Mouse (Mus musculus) stomach, embryonic 14.5 days (tissue): ENCODE data around the gene Myo15b. TPM values are rescaled to one million over a fixed set of nuclear protein-coding genes. Genes with fewer than 3 reads are reported as not detected.

Experiments
- ATAC-seq: fragments of 200-750 bp; cut with Nextera tagmentation; 2 replicates; pipeline ENCODE4 v1.8.0; 2017; ENCODE audit warnings: low read depth, moderate TSS enrichment; ENCODE audit not compliant: insufficient number of reproducible peaks, insufficient read depth, low FRiP score
- H3K27ac ChIP-seq: fragments of 300-500 bp; sonication (generic); 2 replicates; pipeline ENCODE4 v1.5.1; 2014; ENCODE audit warnings: mild to moderate bottlenecking, low read length, moderate library complexity, mixed read lengths
- H3K27me3 ChIP-seq: fragments of 300-500 bp; sonication (generic); 2 replicates; pipeline ENCODE4 v1.6.1; 2014; ENCODE audit warnings: low read length, control low read depth, mixed read lengths; ENCODE audit not compliant: control insufficient read depth, insufficient read depth
- H3K36me3 ChIP-seq: fragments of 300-500 bp; sonication (generic); 2 replicates; pipeline ENCODE4 v1.6.1; 2014; ENCODE audit warnings: mild to moderate bottlenecking, control low read depth, low read length, moderate library complexity, mixed read lengths; ENCODE audit not compliant: control insufficient read depth, insufficient read depth
- H3K4me1 ChIP-seq: fragments of 300-500 bp; sonication (generic); 2 replicates; pipeline ENCODE4 v1.6.1; 2014; ENCODE audit warnings: low read length, control low read depth, mixed read lengths; ENCODE audit not compliant: control insufficient read depth, insufficient read depth
- H3K4me2 ChIP-seq: fragments of 300-500 bp; sonication (generic); replicated peaks from 2 replicates; pipeline ENCODE4 v1.6.1; 2014; ENCODE audit warnings: low read depth, low read length, control low read depth
- H3K4me3 ChIP-seq: fragments of 300-500 bp; sonication (generic); 2 replicates; pipeline ENCODE4 v1.5.1; 2014; ENCODE audit warnings: low read depth, low read length, control low read depth
- H3K9ac ChIP-seq: fragments of 300-500 bp; sonication (generic); replicated peaks from 2 replicates; pipeline ENCODE4 v1.6.1; 2014; ENCODE audit warnings: low read depth, mild to moderate bottlenecking, control low read depth, low read length, moderate library complexity, mixed read lengths
- H3K9me3 ChIP-seq: fragments of 300-500 bp; sonication (generic); 2 replicates; pipeline ENCODE4 v1.6.1; 2016; ENCODE audit warnings: low read depth, low read length, control low read depth; ENCODE audit not compliant: control insufficient read depth
- WGBS: fragments of 180-500 bp; shearing (Covaris S2); extraction: QIAGEN DNeasy Blood & Tissue Kit; methylation state at CpG from one replicate; pipeline ENCODE4 v1.1.7; 2014; 5-methylcytosine and 5-hydroxymethylcytosine counted together
- polyA plus RNA-seq: library from polyadenylated mRNA; unstranded; fragments of >200 nt; fragmentation: Nextera tagmentation; extraction: Ambion mirVana; gene quantifications from 2 replicates; pipeline ENCODE4 v1.2.1, GENCODE M21; 2014

Myo15b gene
- polyA plus RNA-seq, 1 experiment from 2014 or later = 3.1 TPM

GRCm38 (mm10) chr11:115869393-115869792 is 11.2 kb downstream of the Myo15b start:
- Histone ChIP-seq H3K4me2 (no peak overlapping the region), H3K27ac (no peak overlapping the region), H3K9ac (no peak overlapping the region), H3K27me3 (no peaks in the 10 kb centered on the region), H3K4me3 (no peak overlapping the region), H3K9me3 (no peaks in the 10 kb centered on the region), H3K36me3 (no peaks in the 10 kb centered on the region), H3K4me1 (no peaks in the 10 kb centered on the region)
- WGBS = 64% methylated on average over 8 of the region's 8 CpGs
- ATAC-seq = peak; percentile 50

- Histone ChIP-seq H3K27ac (no peak overlapping the region), H3K4me2 (no peak overlapping the region), H3K4me1 (no peaks in the 10 kb centered on the region), H3K27me3 (no peaks in the 10 kb centered on the region), H3K9ac (no peak overlapping the region), H3K4me3 (no peak overlapping the region), H3K9me3 (no peaks in the 10 kb centered on the region), H3K36me3 (no peaks in the 10 kb centered on the region)
- 55% methylated on average over 4 of the region's 4 CpGs for WGBS
- no peak for ATAC-seq
Observed at GRCm38 (mm10) chr11:115872437-115872836, 14.2 kb downstream of the Myo15b start.

- ATAC-seq = no peak
- H3K4me1 ChIP-seq = no peaks in the 10 kb centered on the region
Observed at GRCm38 (mm10) chr11:115875935-115876334, 17.7 kb downstream of the Myo15b start.

GRCm38 (mm10) chr11:115876438-115876837 is 18.2 kb downstream of the Myo15b start:
- WGBS = 86% methylated on average over 5 of the region's 5 CpGs
- H3K4me1 ChIP-seq = no peaks in the 10 kb centered on the region
- ATAC-seq = no peak
- no peaks in the 10 kb centered on the region for H3K9me3 ChIP-seq
- no peak overlapping the region for H3K9ac ChIP-seq
- no peaks in the 10 kb centered on the region for H3K36me3 ChIP-seq
- no peak overlapping the region for H3K27ac ChIP-seq
- no peaks in the 10 kb centered on the region for H3K27me3 ChIP-seq
- H3K4me3 ChIP-seq = no peak overlapping the region
- H3K4me2 ChIP-seq = no peak overlapping the region

More at GRCm38 (mm10) chr11:115875935-115876334, 17.7 kb downstream of the Myo15b start:
- no peaks in the 10 kb centered on the region for H3K27me3 ChIP-seq
- H3K4me3 ChIP-seq = no peak overlapping the region
- no peaks in the 10 kb centered on the region for H3K36me3 ChIP-seq
- no peak overlapping the region for H3K4me2 ChIP-seq
- 87% methylated on average over 3 of the region's 3 CpGs for WGBS
- H3K9ac ChIP-seq = no peak overlapping the region
- no peak overlapping the region for H3K27ac ChIP-seq
- H3K9me3 ChIP-seq = no peaks in the 10 kb centered on the region

- Histone ChIP-seq H3K4me3 (no peak overlapping the region), H3K27ac (no peak overlapping the region), H3K9me3 (no peaks in the 10 kb centered on the region), H3K9ac (no peak overlapping the region), H3K36me3 (no peaks in the 10 kb centered on the region), H3K4me2 (no peak overlapping the region), H3K4me1 (no peaks in the 10 kb centered on the region), H3K27me3 (no peaks in the 10 kb centered on the region)
- WGBS = 43% methylated on average over 6 of the region's 6 CpGs
- ATAC-seq = no peak; the same call in 1 of the 2 replicates
Observed at GRCm38 (mm10) chr11:115877174-115877755, 19.1 kb downstream of the Myo15b start.

- H3K4me2 ChIP-seq = no peak overlapping the region
- 71% methylated on average over 8 of the region's 8 CpGs for WGBS
- no peak overlapping the region for H3K27ac ChIP-seq
- no peaks in the 10 kb centered on the region for H3K4me1 ChIP-seq
- ATAC-seq = no peak
- no peak overlapping the region for H3K9ac ChIP-seq
- no peaks in the 10 kb centered on the region for H3K9me3 ChIP-seq
- no peak overlapping the region for H3K4me3 ChIP-seq
- H3K36me3 ChIP-seq = no peaks in the 10 kb centered on the region
- no peaks in the 10 kb centered on the region for H3K27me3 ChIP-seq
Observed at GRCm38 (mm10) chr11:115878071-115878470, 19.9 kb downstream of the Myo15b start.

GRCm38 (mm10) chr11:115881002-115881401 is 22.8 kb downstream of the Myo15b start:
- Histone ChIP-seq H3K9me3 (no peaks in the 10 kb centered on the region), H3K4me2 (no peak overlapping the region), H3K27me3 (no peaks in the 10 kb centered on the region), H3K4me1 (no peaks in the 10 kb centered on the region), H3K27ac (no peak overlapping the region), H3K4me3 (no peak overlapping the region), H3K9ac (no peak overlapping the region), H3K36me3 (no peaks in the 10 kb centered on the region)
- 28% methylated on average over 5 of the region's 5 CpGs for WGBS
- no peak for ATAC-seq

GRCm38 (mm10) chr11:115883251-115883650 is 25.0 kb downstream of the Myo15b start:
- Histone ChIP-seq H3K9ac (no peak overlapping the region), H3K9me3 (no peaks in the 10 kb centered on the region), H3K4me3 (no peak overlapping the region), H3K27ac (no peak overlapping the region), H3K27me3 (no peaks in the 10 kb centered on the region), H3K36me3 (no peaks in the 10 kb centered on the region), H3K4me1 (no peaks in the 10 kb centered on the region), H3K4me2 (no peak overlapping the region)
- ATAC-seq = no peak
- WGBS = 27% methylated on average over 17 of the region's 17 CpGs

- Histone ChIP-seq H3K36me3 (no peaks in the 10 kb centered on the region), H3K4me3 (no peak overlapping the region), H3K9me3 (no peaks in the 10 kb centered on the region), H3K27ac (no peak overlapping the region), H3K27me3 (no peaks in the 10 kb centered on the region), H3K4me2 (no peak overlapping the region), H3K4me1 (no peaks in the 10 kb centered on the region), H3K9ac (no peak overlapping the region)
- no peak for ATAC-seq
- 87% methylated on average over 3 of the region's 3 CpGs for WGBS
Observed at GRCm38 (mm10) chr11:115884361-115884760, 26.2 kb downstream of the Myo15b start.
